8 mouse cellular contexts compared by ENCODE assay signal in the genomic region with DNA sequence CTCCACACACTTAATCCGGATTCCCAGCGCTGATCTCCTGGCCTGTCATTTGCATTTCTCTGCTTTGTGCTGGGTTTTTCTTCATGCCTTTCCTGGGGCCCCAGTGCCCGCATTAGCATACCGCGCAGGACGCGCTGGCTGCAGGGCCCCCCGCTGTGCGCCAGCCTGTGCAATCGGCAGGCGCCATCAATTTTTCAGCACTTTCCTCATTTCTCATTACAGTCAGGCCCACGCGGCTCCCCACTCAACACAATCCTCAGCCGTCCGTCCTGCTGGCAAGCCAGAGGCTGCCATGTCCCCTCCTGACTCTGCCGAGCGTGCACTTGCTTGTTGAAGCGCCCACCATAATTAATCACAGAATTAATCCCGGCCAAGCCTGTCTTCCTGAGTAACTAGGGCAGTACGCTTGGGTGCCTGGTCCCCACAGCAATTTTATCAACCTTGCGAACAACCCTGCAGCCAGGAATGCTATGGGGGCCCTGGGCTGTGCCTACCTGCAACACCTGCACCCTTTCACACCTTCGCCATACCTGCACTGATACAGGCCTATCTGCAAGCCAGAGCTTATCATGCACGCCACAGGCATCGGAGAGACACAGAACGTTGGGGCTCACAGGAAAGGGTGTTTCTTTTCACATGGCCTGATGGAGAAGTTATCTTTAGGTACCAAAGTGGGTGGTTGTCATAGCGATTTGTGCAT. TPM values are rescaled to one million over a fixed set of nuclear protein-coding genes. Genes with fewer than 3 reads are reported as not detected.
DNase-seq lines count a peak whose midpoint lies in the region; ATAC-seq lines count a peak whose summit lies in the region.
"Had no signal": no experiment of that assay in that cellular context is flagged by ENCODE, and none has a peak within 500 bp of the region (broad histone marks: within the 10 kb centered on the region; RNA-seq: fewer than 3 reads in every experiment).

No protein-coding gene starts in this region.

- H3K4me1 ChIP-seq in embryonic facial prominence, embryonic 15.5 days: peaks cover 10% of the 10 kb centered on the region
- peaks cover 21% of the 10 kb centered on the region for H3K4me1 ChIP-seq in neural tube, embryonic 13.5 days (replicated peaks)

- ATAC-seq in embryonic facial prominence, embryonic 15.5 days (ENCODE audit: insufficient number of reproducible peaks, low FRiP score, low TSS enrichment, low read depth): 0 out of 2 replicates have a peak, but pooled peaks have one; percentile 57
- peak; percentile 90 for ATAC-seq in neural tube, embryonic 13.5 days (ENCODE audit: low read depth)

- H3K4me3 ChIP-seq in embryonic facial prominence, embryonic 15.5 days (replicated peaks): peak overlapping the region; percentile 25
- H3K4me3 ChIP-seq in neural tube, embryonic 13.5 days: peak overlapping the region; percentile 13
- H3K4me3 ChIP-seq: myocyte had no signal

- peak; percentile 75 for DNase-seq in ES-CJ7 (ENCODE audit: low read depth, low spot score)
- DNase-seq in R1 (ENCODE audit: low read depth, low spot score): peak; percentile 87
- DNase-seq in layer of hippocampus, postnatal 36 days: peak; percentile 62 to 66
- DNase-seq in thymus, postnatal 14 days: no peak
- DNase-seq in thymus, adult 18-20 months: no peak

- H3K27ac ChIP-seq in embryonic facial prominence, embryonic 15.5 days (replicated peaks): no peak overlapping the region
- peak overlapping the region; percentile 86 for H3K27ac ChIP-seq in neural tube, embryonic 13.5 days (replicated peaks)

- WGBS in embryonic facial prominence, embryonic 15.5 days: 9% methylated on average over 26 of the region's 26 CpGs
- WGBS in neural tube, embryonic 13.5 days: 9% methylated on average over 26 of the region's 26 CpGs

- H3K4me2 ChIP-seq in embryonic facial prominence, embryonic 15.5 days (replicated peaks): peak overlapping the region; percentile 47
- peak overlapping the region; percentile 51 for H3K4me2 ChIP-seq in neural tube, embryonic 13.5 days

- H3K9ac ChIP-seq in embryonic facial prominence, embryonic 15.5 days: no peak overlapping the region
- H3K9ac ChIP-seq in neural tube, embryonic 13.5 days: peak overlapping the region; percentile 38

- H3K9me3 ChIP-seq in embryonic facial prominence, embryonic 15.5 days (replicated peaks): no peaks in the 10 kb centered on the region
- peaks cover 19% of the 10 kb centered on the region for H3K9me3 ChIP-seq in neural tube, embryonic 13.5 days

- no peaks in the 10 kb centered on the region for H3K36me3 ChIP-seq in embryonic facial prominence, embryonic 15.5 days
- H3K36me3 ChIP-seq in neural tube, embryonic 13.5 days: no peaks in the 10 kb centered on the region; the same call in 1 of the 2 replicates

- no peaks in the 10 kb centered on the region for H3K27me3 ChIP-seq in embryonic facial prominence, embryonic 15.5 days
- H3K27me3 ChIP-seq in neural tube, embryonic 13.5 days: 0 out of 2 replicates have a peak, but pooled peaks cover 3% of the 10 kb centered on the region

RNA-seq across cellular contexts. Expression of a gene that starts 48.6 kb away (rescaled TPM):
- 799 and 857 TPM in 2 replicates for polyA plus RNA-seq in embryonic facial prominence, embryonic 15.5 days (2015; fragmentation: Nextera tagmentation; extraction: Ambion mirVana)
- total RNA-seq in layer of hippocampus, postnatal 36 days (2021): 100 to 1,000 TPM; 302 to 311 TPM
- polyA plus RNA-seq in neural tube, embryonic 13.5 days (2015; fragmentation: Nextera tagmentation; extraction: Ambion mirVana): 434 and 497 TPM in 2 replicates

Comparison
In these comparisons a context has a peak if more than half of its experiments do, and no peak if none do; other contexts are left out.
1. DNase-seq: peak in ES-CJ7 (single experiment), R1 (single experiment) and layer of hippocampus, postnatal 36 days (2 of 2); none in thymus, postnatal 14 days (single experiment) and thymus, adult 18-20 months (0 of 2).